Comparison of ENCODE assay signal across 8 mouse cellular contexts in the genomic region with DNA sequence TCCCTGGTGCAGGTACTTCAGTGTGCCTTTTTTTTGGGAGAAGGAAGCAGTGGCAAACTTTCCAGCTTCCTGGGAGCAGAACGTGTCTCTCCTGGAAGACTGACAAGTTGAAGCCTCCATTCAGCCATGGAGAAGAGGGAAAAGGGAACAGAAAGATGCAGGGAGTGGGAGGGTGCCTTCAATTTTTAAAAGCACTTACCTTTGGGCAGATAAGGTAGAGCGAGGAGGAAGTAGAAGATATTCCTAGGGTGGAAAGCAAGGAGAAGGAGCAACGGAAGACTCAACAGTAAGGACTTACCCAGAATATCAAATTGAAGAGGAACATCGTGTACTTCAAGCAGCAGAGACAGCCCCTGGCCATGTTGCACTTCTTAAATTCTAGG.
A peak's percentile ranks its signal among the peaks of the same experiment; 100 is the strongest.
DNase-seq lines count a peak whose midpoint lies in the region; ATAC-seq lines count a peak whose summit lies in the region.

No protein-coding gene starts in this region.

- H3K4me3 ChIP-seq in megakaryocyte, embryonic 14.5 days (replicated peaks), result peak overlapping the region; percentile 89
- H3K4me3 ChIP-seq in forebrain, embryonic 14.5 days (ENCODE audit: low read depth, low read length), result peak overlapping the region; percentile 49
- H3K4me3 ChIP-seq in limb, embryonic 15.5 days, result peak overlapping the region; percentile 59
- peak overlapping the region; percentile 52 for H3K4me3 ChIP-seq in stomach, embryonic 14.5 days (ENCODE audit: low read depth, low read length)

- no peak for DNase-seq in forebrain, embryonic 14.5 days (ENCODE audit: low spot score)
- no peak for DNase-seq in thymus, postnatal 0 days (ENCODE audit: low spot score)
- no peak for DNase-seq in urinary bladder, postnatal 4 days (ENCODE audit: low spot score in 2 of 2)
- DNase-seq in adrenal gland, adult 2 months, result no peak

- peaks cover 65% of the 10 kb centered on the region for H3K27me3 ChIP-seq in megakaryocyte, embryonic 14.5 days (replicated peaks)
- H3K27me3 ChIP-seq in forebrain, embryonic 14.5 days (replicated peaks; ENCODE audit: control insufficient read depth, insufficient read depth, low read length), result peaks cover 33% of the 10 kb centered on the region
- no peaks in the 10 kb centered on the region; the same call in 1 of the 2 replicates for H3K27me3 ChIP-seq in limb, embryonic 15.5 days
- H3K27me3 ChIP-seq in stomach, embryonic 14.5 days (ENCODE audit: control insufficient read depth, insufficient read depth, low read length), result 0 out of 2 replicates have a peak, but pooled peaks cover 4% of the 10 kb centered on the region

- H3K9ac ChIP-seq in forebrain, embryonic 14.5 days (ENCODE audit: low read length), result peak overlapping the region; percentile 63
- peak overlapping the region; percentile 35 for H3K9ac ChIP-seq in limb, embryonic 15.5 days
- H3K9ac ChIP-seq in stomach, embryonic 14.5 days (replicated peaks; ENCODE audit: low read depth, low read length), result peak overlapping the region; percentile 57

- H3K27ac ChIP-seq in forebrain, embryonic 14.5 days (ENCODE audit: low read depth, low read length), result no peak overlapping the region
- H3K27ac ChIP-seq in limb, embryonic 15.5 days, result peak overlapping the region; percentile 83
- no peak overlapping the region; the same call in 1 of the 2 replicates for H3K27ac ChIP-seq in stomach, embryonic 14.5 days (ENCODE audit: low read length)

- H3K4me2 ChIP-seq in forebrain, embryonic 14.5 days (ENCODE audit: low read length), result peak overlapping the region; percentile 96
- peak overlapping the region; percentile 91 for H3K4me2 ChIP-seq in limb, embryonic 15.5 days
- H3K4me2 ChIP-seq in stomach, embryonic 14.5 days (replicated peaks; ENCODE audit: low read depth, low read length), result peak overlapping the region; percentile 96

- H3K36me3 ChIP-seq in megakaryocyte, embryonic 14.5 days (replicated peaks; ENCODE audit: low read length), result peaks cover 70% of the 10 kb centered on the region
- H3K36me3 ChIP-seq in forebrain, embryonic 14.5 days (ENCODE audit: control insufficient read depth, insufficient read depth, low read length), result no peaks in the 10 kb centered on the region
- no peaks in the 10 kb centered on the region for H3K36me3 ChIP-seq in limb, embryonic 15.5 days
- no peaks in the 10 kb centered on the region for H3K36me3 ChIP-seq in stomach, embryonic 14.5 days (ENCODE audit: control insufficient read depth, insufficient read depth, low read length)

- WGBS in forebrain, embryonic 14.5 days, result 7% methylated on average over 4 of the region's 4 CpGs
- 38% methylated on average over 4 of the region's 4 CpGs for WGBS in limb, embryonic 15.5 days
- WGBS in stomach, embryonic 14.5 days, result 29% methylated on average over 4 of the region's 4 CpGs

- peaks cover 94% of the 10 kb centered on the region for H3K4me1 ChIP-seq in megakaryocyte, embryonic 14.5 days
- H3K4me1 ChIP-seq in forebrain, embryonic 14.5 days (ENCODE audit: control insufficient read depth, insufficient read depth, low read length), result peaks cover 16% of the 10 kb centered on the region
- peaks cover 88% of the 10 kb centered on the region for H3K4me1 ChIP-seq in limb, embryonic 15.5 days
- H3K4me1 ChIP-seq in stomach, embryonic 14.5 days (ENCODE audit: control insufficient read depth, insufficient read depth, low read length), result peaks cover 28% of the 10 kb centered on the region; the same call in 1 of the 2 replicates

- ATAC-seq in megakaryocyte, adult 5-6 weeks (ENCODE audit: poor library complexity, severe bottlenecking), result no peak
- no peak for ATAC-seq in forebrain, embryonic 14.5 days
- ATAC-seq in limb, embryonic 15.5 days (ENCODE audit: insufficient number of reproducible peaks, low FRiP score, low TSS enrichment, low read depth), result no peak
- no peak for ATAC-seq in stomach, embryonic 14.5 days (ENCODE audit: insufficient number of reproducible peaks, insufficient read depth, low FRiP score, low read depth)

- no peaks in the 10 kb centered on the region for H3K9me3 ChIP-seq in megakaryocyte, embryonic 14.5 days
- no peaks in the 10 kb centered on the region for H3K9me3 ChIP-seq in forebrain, embryonic 14.5 days (replicated peaks; ENCODE audit: control insufficient read depth, low read length)
- H3K9me3 ChIP-seq in limb, embryonic 15.5 days, result no peaks in the 10 kb centered on the region
- H3K9me3 ChIP-seq in stomach, embryonic 14.5 days (ENCODE audit: control insufficient read depth, low read depth, low read length), result no peaks in the 10 kb centered on the region
